Mouse (Mus musculus) frontal cortex, postnatal 36 days (tissue): Measurements from ENCODE around the gene Rab37.

ENCODE experiments used
- DNase-seq, 2 experiments: peaks; one replicate each; pipeline ENCODE4 v3.0.0; 2022; ENCODE audit warnings: low spot score in 2 of 2

Rab37 gene

GRCm38 (mm10) chr11:115085064-115085463 is 6.2 kb upstream of the Rab37 start:
- no peak for DNase-seq

- DNase-seq = no peak
Measured at GRCm38 (mm10) chr11:115086213-115086612, 5.0 kb upstream of the Rab37 start.

GRCm38 (mm10) chr11:115089853-115090252 is 1.4 kb upstream of the Rab37 start:
- no peak for DNase-seq

- DNase-seq = no peak
Measured at GRCm38 (mm10) chr11:115092140-115092539, 909 bp downstream of the Rab37 start.

- DNase-seq = no peak
Measured at GRCm38 (mm10) chr11:115098203-115098932, 7.1 kb downstream of the Rab37 start.

GRCm38 (mm10) chr11:115099241-115099840 is 8.1 kb downstream of the Rab37 start:
- DNase-seq = no peak

GRCm38 (mm10) chr11:115100032-115100621 is 8.9 kb downstream of the Rab37 start:
- no peak for DNase-seq

GRCm38 (mm10) chr11:115100741-115101140 is 9.5 kb downstream of the Rab37 start:
- no peak for DNase-seq

- no peak for DNase-seq
Measured at GRCm38 (mm10) chr11:115101615-115102051, 10.4 kb downstream of the Rab37 start.

GRCm38 (mm10) chr11:115102116-115102515 is 10.9 kb downstream of the Rab37 start:
- DNase-seq = no peak

- no peak for DNase-seq
Measured at GRCm38 (mm10) chr11:115103470-115104413, 12.5 kb downstream of the Rab37 start.

- DNase-seq = no peak
Measured at GRCm38 (mm10) chr11:115104769-115105563, 13.7 kb downstream of the Rab37 start.

GRCm38 (mm10) chr11:115106638-115107037 is 15.4 kb downstream of the Rab37 start:
- no peak for DNase-seq

- no peak for DNase-seq
Measured at GRCm38 (mm10) chr11:115107403-115107916, 16.2 kb downstream of the Rab37 start.

- DNase-seq = no peak
Measured at GRCm38 (mm10) chr11:115108176-115108575, 16.9 kb downstream of the Rab37 start.

GRCm38 (mm10) chr11:115110271-115110670 is 19.0 kb downstream of the Rab37 start:
- no peak for DNase-seq

- DNase-seq = no peak
Measured at GRCm38 (mm10) chr11:115112196-115112595, 21.0 kb downstream of the Rab37 start.

- no peak for DNase-seq
Measured at GRCm38 (mm10) chr11:115119409-115119808, 28.2 kb downstream of the Rab37 start.

GRCm38 (mm10) chr11:115128483-115128882 is 37.3 kb downstream of the Rab37 start:
- DNase-seq = no peak

GRCm38 (mm10) chr11:115129508-115130126 is 38.4 kb downstream of the Rab37 start:
- no peak for DNase-seq
